Mouse (Mus musculus) gastrocnemius, postnatal 14 days (tissue): ENCODE data around the gene Cmtm5. TPM values are rescaled to one million over a fixed set of nuclear protein-coding genes. Genes with fewer than 3 reads are reported as not detected.

Experiments
- DNase-seq: peaks from one replicate; pipeline ENCODE4 v3.0.0; 2021; ENCODE audit warnings: mixed read lengths
- intact Hi-C: fragments of 180-260 bp; cut with DNase I; formaldehyde crosslinking; loops from one replicate; pipeline ENCODE4 v1.15.1; 2025; ENCODE audit warnings: low total_unique reads
- long read RNA-seq, 2 experiments: library from polyadenylated mRNA; stranded (forward); transcript quantifications; one replicate each; pipeline ENCODE4 v2.0.0; 2021
- total RNA-seq, 2 experiments: library from RNA; stranded (reverse); gene quantifications; 2 replicates each; pipeline ENCODE4 v1.2.3; 2021

The Cmtm5 gene
- total RNA-seq: 1 to 10 TPM in 1 of 2 experiments, under 1 TPM in 1; 0.71 to 3.1 TPM
- long read RNA-seq, experiment 1, partial matches to known transcripts: 0 of 1 reads
- long read RNA-seq, experiment 1, other reads (novel, unspliced or antisense): 0 of 1 reads
- long read RNA-seq, experiment 2, partial matches to known transcripts: 0 of 2 reads
- long read RNA-seq, experiment 2, other reads (novel, unspliced or antisense): 0 of 2 reads

DNA sequence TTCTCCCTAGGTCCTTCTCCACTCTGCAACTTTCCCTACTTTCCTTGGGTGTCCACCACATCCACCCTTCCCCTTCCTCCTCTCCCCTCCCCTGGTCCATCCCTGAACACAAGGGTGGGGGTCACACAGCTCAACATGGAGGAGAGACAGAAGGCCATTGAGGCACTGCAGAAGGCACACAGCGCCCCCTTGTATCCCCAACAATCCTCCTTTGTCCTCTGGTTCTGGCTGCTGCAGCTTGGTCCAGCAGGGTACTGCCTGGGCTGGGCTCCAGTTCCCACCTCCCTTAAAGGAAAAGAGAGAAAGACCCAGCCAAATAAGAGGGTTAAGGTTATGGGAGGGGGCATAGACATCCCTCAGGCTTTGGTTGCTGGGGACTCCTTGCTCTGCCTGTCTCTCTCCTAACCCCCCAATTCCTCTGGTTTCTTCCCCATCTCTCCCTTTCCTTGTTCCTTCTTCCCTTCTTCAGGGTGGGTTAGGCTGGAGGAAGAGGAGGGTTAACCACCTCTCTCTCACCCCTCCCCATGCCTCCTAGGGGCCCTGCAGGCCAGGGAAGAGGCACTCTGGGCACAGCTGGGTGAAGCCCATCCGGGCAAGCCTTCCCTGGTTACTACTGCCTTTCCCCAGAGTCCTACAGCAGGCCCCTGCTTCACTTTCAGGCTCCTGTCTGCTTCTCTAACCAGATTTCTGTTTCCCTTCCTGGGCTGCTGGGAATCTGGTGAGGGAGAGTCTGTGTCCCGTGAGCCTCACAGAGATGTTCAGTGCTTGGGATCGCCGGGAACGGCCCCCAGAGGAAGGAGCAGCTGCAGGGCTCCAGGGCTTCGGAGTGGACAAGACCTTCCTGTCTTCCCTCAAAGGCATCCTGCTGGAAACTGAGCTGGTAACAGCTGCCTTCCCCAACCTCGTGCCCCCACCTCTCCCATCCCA, at the start of gene Cmtm5:
Gene Cmtm5, plus strand, starts transcription at position 358 of the 927 bp plus-strand sequence.
- intact Hi-C loops: loop anchor here (5.0 to 10.0 kb wide), 2 partner anchors 34 to 91 kb away; no protein-coding TSS in a partner anchor

DNA sequence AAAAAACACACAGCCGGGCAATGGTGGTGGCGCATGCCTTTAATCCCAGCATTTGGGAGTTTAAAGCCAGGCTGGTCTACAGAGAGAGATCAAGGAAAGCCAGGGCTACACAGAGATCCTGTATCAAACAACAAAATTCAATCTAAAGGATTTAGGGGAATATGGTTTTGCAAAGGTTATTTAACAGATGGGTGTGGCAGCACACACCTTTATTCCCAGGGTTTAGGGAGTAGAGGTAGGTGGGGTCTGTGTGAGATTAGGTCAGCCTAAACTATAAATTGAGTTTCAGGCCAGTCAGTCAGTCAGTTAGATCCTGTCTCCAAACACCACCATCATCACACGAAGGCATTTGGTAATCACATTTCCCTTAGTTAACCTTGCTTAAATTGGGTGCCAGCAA, 43.9 kb upstream of the Cmtm5 start, which contains the start of gene Pabpn1:
Gene Pabpn1, plus strand, starts transcription at position 301 of the 400 bp plus-strand sequence.
- intact Hi-C loops: no loop called here

More for the DNA sequence above, at the start of gene Cmtm5:
- DNase-seq: no peak

DNA sequence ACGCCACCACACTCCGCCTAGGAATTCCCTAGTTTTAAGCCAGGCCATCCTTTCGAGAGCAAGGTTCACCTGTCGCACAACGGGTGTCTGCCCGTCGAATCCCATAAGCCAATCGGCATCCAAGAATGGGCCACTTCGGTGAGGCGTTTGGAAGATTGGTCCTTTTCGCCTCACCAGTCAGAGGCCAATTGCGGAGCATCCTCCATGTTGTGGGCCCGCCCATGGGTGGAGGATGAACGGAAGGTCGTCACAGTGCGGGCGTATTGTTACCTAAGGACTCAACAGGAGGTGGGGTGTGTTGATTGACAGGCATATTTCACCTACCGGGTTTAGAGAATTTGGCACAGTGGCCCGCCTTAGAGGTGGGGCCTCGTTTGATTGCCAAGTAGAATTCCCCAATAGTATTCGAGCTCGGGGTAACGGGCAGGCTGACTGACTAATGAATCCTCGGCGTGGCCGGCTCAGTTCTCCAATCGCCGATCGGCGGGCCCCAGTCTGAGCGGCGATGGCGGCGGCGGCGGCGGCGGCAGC, 42.3 kb upstream of the Cmtm5 start:
- intact Hi-C loops: no loop called here
- peak; percentile 94 for DNase-seq

More for the DNA sequence above, 43.9 kb upstream of the Cmtm5 start, which contains the start of gene Pabpn1:
- no peak for DNase-seq

DNA sequence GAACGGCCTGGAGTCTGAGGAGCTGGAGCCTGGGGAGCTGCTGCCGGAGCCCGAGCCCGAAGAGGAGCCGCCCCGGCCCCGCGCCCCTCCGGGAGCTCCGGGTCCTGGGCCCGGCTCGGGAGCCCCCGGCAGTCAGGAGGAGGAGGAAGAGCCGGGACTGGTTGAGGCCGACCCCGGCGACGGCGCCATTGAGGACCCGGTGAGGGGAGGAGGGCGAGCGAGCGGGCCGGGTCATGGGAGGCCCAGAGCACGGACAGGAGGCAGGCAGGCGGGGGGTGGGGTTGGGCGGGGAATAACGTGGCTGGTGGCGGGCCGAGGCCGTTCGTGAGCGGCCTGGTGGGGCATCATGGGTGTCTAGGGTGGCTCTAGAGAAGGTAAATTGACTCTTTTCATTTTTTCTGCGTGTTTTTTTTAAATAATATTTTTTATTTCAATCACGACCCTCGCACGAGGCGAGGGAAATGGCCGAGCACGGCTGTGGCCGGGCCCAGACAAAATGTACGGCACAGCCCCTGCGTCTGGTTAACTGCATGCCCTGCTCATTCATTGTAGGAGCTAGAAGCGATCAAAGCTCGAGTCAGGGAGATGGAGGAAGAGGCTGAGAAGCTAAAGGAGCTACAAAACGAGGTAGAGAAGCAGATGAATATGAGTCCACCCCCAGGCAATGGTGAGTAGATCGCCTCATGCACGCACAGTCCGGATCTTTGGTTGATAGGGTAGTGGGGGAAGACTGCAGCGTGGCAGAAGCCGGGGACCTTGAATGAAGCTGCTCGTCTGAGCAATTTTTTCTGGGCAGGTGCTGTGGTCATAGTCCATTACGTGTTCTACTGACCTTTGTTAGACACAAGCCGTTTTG, 41.5 kb upstream of the Cmtm5 start:
- intact Hi-C loops: no loop called here
- DNase-seq: peak; percentile 74

DNA sequence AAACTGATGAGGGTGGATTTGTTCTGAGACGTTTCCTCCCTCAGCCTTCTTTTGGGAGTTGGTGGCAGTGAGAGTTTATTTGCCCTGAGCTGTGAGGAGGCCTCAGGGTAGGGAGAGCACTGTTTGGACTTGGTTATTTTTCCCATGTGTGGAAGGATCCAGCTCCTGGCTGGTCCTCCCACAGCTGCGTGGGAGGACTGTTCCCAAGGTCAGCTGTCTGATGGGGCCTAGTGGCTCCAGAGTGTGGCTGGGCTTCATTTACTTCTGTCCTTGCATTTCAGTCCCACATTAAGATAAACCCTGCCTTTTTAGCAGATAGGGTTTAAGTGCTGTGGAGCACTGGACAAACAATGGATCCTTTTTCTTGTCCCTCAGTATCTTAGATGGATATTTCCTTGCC, 38.6 kb upstream of the Cmtm5 start:
- DNase-seq: no peak
- intact Hi-C loops: no loop called here

DNA sequence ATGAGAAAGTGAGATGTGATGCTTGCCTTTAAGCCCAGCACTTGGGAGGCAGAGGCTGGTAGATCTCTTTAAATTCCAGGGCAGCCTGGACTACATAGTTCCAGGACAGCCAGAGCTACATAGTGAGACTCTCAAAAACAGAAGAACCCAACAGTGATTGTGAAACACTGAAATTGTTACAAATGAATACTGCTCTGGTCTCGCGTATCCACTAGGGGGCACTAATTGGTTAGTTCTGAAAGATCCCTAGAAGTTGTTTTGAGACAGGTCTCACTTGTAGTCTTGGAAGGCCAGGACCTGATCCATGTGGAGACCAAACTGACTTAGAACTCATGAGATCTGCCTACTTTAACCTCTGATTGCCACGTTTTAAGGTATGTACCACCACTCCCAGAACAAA, 35.7 kb upstream of the Cmtm5 start:
- peak; percentile 55 for DNase-seq
- intact Hi-C loops: loop anchor here (5.0 kb wide), 2 partner anchors 37 to 112 kb away; partner anchors contain the start of gene Cmtm5

DNA sequence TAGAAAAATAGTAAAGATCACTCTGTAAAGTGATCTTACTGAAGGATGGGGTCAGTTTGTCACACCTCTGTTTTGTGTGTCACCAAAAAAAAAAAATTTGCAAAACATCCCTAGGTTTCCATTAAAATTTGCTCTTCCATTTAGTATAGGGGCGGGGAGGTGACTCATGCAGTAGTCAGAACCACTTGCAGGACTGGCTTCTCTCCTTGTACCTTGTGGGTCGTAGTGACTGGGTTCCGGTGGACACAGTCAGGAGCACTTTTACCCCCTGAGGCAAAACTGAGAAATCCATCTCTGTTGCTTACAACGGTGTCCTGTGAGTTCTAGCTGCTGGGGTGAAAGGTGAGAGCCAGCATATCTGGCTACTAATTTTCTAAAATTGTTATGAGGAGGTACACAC, 32.4 kb upstream of the Cmtm5 start:
- intact Hi-C loops: loop anchor here (5.0 kb wide), 2 partner anchors 34 to 109 kb away; partner anchors contain the start of gene Cmtm5
- DNase-seq: no peak

DNA sequence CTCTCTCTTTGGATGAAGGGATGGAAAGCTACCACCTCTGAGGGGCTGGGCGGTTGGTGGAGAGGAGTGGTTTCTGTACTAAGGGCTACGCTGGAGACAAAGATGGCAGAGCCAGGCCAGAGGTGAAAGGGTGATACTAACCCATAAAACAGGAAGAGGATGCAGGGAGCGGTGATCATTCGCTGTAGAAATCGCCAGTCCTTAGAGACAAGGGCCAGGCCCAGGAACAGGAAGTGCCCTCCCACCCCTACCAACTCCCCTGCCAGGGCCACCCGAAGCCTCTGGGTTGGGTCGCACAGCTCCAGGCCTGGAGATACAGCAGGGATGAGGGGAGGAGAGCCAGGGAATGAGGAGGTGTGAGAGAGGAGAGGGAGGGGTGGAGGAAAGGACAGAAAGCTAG, 27.4 kb upstream of the Cmtm5 start:
- intact Hi-C loops: no loop called here
- no peak for DNase-seq

DNA sequence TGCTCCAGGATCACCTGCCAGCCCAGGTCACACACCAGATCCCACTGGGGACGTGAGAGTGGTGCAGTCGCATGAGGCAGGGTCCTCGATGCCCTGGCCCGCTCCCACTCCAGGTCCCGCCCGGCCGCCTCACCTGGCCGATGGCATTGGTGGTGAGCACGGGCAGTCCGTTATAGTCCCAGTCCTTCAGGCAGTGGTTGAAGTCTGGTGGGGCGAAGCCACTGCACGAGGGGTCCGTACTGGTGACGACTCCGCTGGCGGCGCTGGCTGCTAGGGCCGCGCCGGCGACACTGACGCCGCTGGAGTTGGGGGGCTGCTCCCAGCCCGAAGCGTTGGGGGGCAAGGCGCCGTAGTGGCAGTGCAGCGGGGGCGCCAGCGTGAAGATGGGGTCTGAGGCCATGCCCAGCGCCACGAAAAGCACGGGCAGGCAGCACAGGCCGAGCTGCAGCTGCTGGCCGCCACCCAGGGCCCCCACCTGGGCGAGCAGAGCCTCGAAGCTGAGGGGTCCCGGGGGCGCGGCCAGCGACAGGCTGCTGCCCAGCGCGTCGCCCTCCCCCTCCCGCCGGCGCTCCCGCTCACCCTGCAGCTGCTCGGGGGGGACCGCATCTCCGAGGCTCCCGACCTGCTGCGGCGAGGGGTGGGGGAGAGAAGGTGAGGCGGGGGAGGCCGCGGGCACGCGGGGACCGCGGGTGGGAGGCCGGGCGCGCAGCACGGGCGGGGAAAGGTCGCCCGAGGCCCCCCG, 23.8 kb upstream of the Cmtm5 start:
- intact Hi-C loops: no loop called here
- DNase-seq: no peak

DNA sequence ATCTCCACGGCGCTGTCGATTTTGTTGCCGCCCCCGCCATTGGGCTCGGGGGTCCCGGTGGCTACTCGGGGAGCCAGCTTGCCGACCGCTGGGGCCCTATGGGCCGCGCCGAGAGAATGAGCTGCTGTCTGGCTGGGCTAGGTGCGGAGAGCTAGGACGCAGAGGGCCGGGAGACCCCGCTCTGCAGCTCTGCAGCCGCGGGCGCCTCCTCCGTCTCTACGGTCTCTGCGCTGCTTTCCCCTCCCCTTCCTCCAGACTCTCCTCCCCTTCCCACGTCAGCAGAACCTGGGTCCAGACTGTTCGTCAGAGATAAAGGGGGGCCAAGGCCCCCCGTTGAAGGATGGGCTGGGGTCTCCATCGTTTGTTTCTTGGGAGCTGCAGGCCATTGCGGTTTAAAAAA, 23.2 kb upstream of the Cmtm5 start, which contains the start of gene Slc22a17:
Gene Slc22a17, minus strand, starts transcription at position 247 of the 400 bp plus-strand sequence.
- intact Hi-C loops: no loop called here
- peak; percentile 75 for DNase-seq

DNA sequence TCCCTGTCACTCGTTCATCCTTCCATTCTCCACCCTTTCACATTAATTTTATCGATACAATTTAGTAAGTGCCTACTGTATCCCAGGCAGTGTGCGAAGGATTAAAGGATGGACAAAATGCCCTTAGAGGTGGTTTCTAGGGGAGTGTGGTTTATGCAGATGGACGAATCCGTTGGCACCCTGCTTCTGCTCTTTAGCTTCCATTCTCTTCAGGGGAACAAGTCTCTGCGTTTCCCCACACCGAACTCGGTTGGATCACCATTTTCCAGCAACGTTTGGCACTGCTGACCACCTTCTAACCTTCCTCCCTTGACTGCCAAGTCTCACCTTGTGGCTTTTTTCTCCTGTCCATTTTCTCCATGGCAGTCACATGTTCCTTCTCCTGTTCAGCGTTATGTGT, 22.7 kb upstream of the Cmtm5 start:
- intact Hi-C loops: no loop called here
- DNase-seq: no peak

DNA sequence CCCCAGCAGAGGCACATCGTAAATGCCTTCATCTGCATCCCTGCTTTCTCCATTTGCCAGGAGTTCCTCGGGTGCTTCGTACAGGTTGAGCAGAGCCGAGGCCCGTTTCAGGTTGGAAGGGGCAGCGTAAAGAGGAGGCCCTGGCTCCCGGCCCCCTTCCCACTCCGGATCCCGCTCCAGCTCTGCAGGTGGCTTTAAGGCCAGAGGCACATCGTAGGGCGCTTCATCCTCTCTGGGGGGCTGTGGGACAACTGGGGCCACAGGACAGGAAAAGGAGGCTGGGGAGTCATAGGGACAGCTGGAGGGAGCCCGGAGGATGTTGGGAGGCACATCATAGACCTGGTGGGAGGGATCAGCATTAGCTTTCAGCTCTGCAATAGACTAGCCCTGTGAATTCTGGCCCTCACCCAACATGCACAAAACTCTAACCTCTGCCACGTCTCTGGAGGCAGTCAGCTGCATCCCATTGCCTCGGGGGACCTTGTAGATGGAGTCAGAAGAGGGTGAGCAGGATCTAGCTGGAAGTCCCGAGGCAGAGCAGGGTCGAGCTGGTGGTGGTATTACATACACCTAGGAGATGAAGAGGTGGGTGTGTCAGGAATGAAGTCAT, 15.9 kb upstream of the Cmtm5 start:
- intact Hi-C loops: no loop called here
- no peak for DNase-seq

DNA sequence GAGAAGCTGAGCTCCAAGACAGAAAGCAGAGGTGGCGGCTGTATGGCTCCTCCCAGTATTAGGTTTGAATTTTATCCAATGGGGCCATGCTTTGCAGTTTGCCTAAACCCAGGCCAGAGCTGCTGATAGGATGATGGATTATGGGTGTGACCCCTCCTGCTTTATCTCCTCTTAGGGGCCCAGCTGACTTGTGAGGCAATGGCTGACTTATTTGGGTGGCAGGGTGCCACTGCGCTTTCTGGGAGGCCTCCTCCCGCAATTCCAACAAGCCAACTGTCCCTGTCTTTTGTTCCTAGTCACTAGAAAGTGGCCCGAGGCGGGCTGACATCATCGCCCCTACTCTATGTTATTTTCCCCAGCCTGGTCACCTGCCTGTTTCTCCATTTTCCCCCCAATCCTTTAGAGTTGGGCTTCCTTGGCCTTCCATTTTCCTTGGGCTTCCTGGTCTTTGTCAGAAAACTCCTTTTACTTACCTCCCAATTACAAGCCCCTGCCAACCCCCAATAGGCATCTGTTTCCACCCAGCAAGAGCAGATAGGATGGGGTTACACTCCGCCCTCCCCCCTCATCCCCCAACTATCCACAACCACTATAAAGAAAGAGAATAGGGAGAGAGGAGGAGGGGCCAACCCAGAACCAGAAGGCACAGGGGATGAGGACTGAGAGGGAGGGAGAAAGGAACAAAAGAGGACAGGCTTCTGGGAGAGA, 11.3 kb upstream of the Cmtm5 start:
- intact Hi-C loops: no loop called here
- peak; percentile 72 for DNase-seq

DNA sequence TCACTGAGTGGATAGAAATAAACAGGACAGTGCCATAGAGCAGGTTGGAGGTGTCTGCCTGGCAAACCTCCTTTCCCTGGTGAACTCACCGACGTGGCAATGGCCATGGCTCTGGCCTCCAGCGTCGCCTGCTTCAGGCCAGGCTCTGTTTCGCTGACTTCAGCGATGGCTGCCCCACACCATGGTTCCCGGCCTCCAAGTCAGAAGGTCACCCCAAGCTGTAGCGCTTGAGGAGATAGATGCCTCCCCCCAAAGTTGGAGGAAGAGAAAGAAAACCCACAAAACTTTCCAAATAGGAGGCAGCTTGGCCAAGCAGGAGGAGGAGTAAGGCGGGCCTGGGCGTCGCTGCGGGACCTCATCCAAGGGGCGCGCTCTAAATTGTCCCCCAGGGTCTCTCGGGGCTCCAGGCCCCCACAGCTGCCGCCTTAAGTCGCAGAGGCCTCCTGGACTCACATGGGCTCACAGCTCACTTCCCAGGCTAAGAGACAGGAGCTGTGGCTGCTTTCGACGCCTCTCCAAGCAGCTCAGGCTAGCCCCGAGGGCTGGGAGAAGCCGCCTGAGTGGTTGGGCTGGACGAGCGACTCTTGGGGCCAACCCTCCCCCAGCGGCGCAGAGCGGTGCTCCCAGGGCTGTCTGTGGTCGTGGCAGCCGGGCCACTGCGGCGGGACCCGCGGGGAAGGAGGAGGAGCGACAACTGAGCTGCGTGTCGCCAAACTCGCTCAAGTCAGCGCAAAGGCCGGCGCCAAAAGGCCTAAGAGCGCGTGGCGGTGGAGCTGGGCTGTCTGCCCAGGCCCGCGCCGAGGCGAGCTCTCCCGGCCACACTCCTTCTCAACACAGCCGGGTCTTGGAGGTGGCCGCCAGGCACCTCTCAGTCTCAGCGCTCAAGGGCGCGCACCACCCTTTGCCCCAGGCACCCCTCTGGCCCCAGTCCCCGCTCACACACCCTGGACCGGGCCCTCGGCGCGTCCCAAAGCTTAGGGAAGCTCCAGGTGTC, 10.4 kb upstream of the Cmtm5 start, which contains the start of gene Efs:
Gene Efs, minus strand, starts transcription at position 778 of the 994 bp plus-strand sequence.
- peak; percentile 78 for DNase-seq
- intact Hi-C loops: no loop called here

DNA sequence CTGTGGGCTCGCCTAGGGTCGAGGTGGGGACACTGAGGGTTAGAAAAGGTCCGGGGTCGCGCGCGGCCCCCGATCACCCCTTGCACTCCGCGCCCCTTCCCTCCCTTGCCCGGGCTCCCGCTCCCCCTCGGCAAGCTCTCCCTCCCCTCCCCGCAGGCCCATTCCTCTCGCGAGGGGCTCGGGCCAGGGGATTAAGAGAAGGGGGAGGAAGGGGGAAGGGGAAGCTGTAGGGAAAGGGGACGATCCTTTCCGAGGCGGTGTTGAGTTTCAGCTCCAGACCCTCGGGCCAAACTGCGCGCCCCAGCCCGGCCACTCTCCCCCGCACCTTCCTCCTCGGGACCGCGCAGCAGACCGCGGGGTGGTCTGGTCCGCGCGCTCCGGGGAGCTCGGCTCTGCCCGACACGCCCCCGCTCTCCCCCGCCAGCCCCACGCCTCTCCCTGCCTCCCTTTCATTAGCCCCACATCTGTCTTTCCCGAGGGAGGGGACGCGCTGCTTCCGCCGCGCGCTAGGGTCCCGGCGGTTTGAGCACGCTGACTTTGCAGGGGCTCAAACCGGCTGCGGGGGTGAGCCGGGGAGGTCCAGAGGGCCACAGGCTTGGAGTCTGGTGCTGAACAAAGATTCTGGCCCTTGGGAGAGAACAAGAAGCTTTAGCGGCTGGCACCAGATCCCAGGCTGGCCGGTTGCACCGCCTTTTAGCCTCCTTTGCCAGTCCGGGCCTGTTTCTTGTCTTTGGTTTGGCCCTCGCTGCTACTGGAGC, 9.5 kb upstream of the Cmtm5 start:
- intact Hi-C loops: no loop called here
- peak; percentile 79 for DNase-seq

DNA sequence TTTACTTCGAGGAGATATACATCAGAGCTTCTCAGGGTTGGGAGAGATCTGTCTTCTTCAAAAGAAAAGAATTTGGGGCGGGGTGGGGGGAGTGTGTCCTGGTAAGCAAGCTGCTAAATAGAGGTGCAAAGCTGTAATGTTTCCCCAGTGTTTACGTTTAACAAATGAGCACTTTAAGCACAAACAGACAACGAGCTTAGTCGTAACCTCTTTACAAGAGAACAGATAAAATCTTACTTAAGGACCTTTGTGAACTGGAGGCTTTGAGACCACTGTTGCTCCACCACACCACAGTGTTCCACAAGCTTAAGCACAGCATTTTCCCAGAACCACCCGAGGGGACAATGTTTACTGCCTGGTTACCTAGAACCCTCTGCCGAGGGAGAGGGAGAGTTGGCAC, 8.8 kb upstream of the Cmtm5 start:
- DNase-seq: no peak
- intact Hi-C loops: no loop called here
